In genomic region chr3:84826405-84826804, GRCm38 (mm10) we compare ENCODE assay signal across 14 mouse cellular contexts. TPM values are rescaled to one million over a fixed set of nuclear protein-coding genes. Genes with fewer than 3 reads are reported as not detected.
DNase-seq lines count a peak whose midpoint lies in the region; ATAC-seq and TF ChIP-seq lines count a peak whose summit lies in the region.
"Had no signal": no experiment of that assay in that cellular context is flagged by ENCODE, and none has a peak within 500 bp of the region (broad histone marks: within the 10 kb centered on the region; RNA-seq: fewer than 3 reads in every experiment).

No protein-coding gene starts in this region.

- whole genome bisulfite sequencing in limb, embryonic 14.5 days: 72% methylated on average over 3 of the region's 3 CpGs
- WGBS in limb, embryonic 10.5 days: 93% methylated on average over 3 of the region's 3 CpGs
- WGBS in heart, postnatal 0 days: 18% methylated on average over 3 of the region's 3 CpGs

- TF ChIP-seq EP300 in heart, postnatal 0 days (IDR thresholded peaks at IDR 0.05; ENCODE audit: low read depth): no peak

- TF ChIP-seq POLR2A in limb, embryonic 14.5 days (IDR thresholded peaks at IDR 0.05; ENCODE audit: borderline replicate concordance, extremely low read depth, insufficient read depth, insufficient read length): no peak

- H3K9me3 ChIP-seq in limb, embryonic 14.5 days (ENCODE audit: control insufficient read depth, low read length): no peaks in the 10 kb centered on the region
- no peaks in the 10 kb centered on the region for H3K9me3 ChIP-seq in limb, embryonic 10.5 days (replicated peaks)
- no peaks in the 10 kb centered on the region for H3K9me3 ChIP-seq in heart, postnatal 0 days (replicated peaks; ENCODE audit: control insufficient read depth, low read length)
- H3K9me3 ChIP-seq: forebrain, embryonic 12.5 days; midbrain, embryonic 15.5 days had no signal

- no peaks in the 10 kb centered on the region for H3K4me1 ChIP-seq in limb, embryonic 14.5 days (ENCODE audit: control insufficient read depth, insufficient read depth, low read length)
- no peaks in the 10 kb centered on the region for H3K4me1 ChIP-seq in limb, embryonic 10.5 days
- H3K4me1 ChIP-seq in heart, postnatal 0 days (ENCODE audit: control insufficient read depth, insufficient read depth): peaks cover 9% of the 10 kb centered on the region; the same call in 1 of the 2 replicates
- H3K4me1 ChIP-seq: forebrain, embryonic 12.5 days had no signal

- no peak overlapping the region for H3K4me2 ChIP-seq in limb, embryonic 14.5 days (replicated peaks; ENCODE audit: low read depth, low read length, severe bottlenecking)
- H3K4me2 ChIP-seq in heart, postnatal 0 days (ENCODE audit: low read depth, low read length): peak overlapping the region; percentile 43
- H3K4me2 ChIP-seq: forebrain, embryonic 12.5 days; midbrain, embryonic 15.5 days had no signal

- H3K36me3 ChIP-seq in limb, embryonic 14.5 days (ENCODE audit: control insufficient read depth, insufficient read depth, low read length): no peaks in the 10 kb centered on the region
- H3K36me3 ChIP-seq in limb, embryonic 10.5 days: no peaks in the 10 kb centered on the region
- H3K36me3 ChIP-seq in heart, postnatal 0 days (replicated peaks; ENCODE audit: control insufficient read depth, insufficient read depth, low read length): no peaks in the 10 kb centered on the region
- H3K36me3 ChIP-seq: forebrain, embryonic 12.5 days; midbrain, embryonic 15.5 days had no signal

- H3K27me3 ChIP-seq in limb, embryonic 14.5 days (ENCODE audit: control insufficient read depth, insufficient read depth, low read length): no peaks in the 10 kb centered on the region
- H3K27me3 ChIP-seq in limb, embryonic 10.5 days (ENCODE audit: low read depth, poor library complexity, severe bottlenecking): no peaks in the 10 kb centered on the region
- no peaks in the 10 kb centered on the region for H3K27me3 ChIP-seq in heart, postnatal 0 days (ENCODE audit: control insufficient read depth, insufficient read depth, low read length)
- H3K27me3 ChIP-seq: forebrain, embryonic 12.5 days; midbrain, embryonic 15.5 days had no signal

- no peak overlapping the region for H3K4me3 ChIP-seq in limb, embryonic 14.5 days (replicated peaks; ENCODE audit: low read length)
- H3K4me3 ChIP-seq in limb, embryonic 10.5 days: no peak overlapping the region
- H3K4me3 ChIP-seq in heart, postnatal 0 days (ENCODE audit: low read depth, low read length): 0 out of 2 replicates have a peak overlapping the region, but pooled peaks have one; percentile 8
- H3K4me3 ChIP-seq: forebrain, embryonic 12.5 days; midbrain, embryonic 15.5 days had no signal

- DNase-seq in adrenal gland, adult 2 months: peak; percentile 32
- no peak for DNase-seq in adrenal gland, adult 8-10 months
- peak; percentile 26 for DNase-seq in limb, embryonic 14.5 days (ENCODE audit: low spot score)
- no peak for DNase-seq in limb, embryonic 10.5 days (ENCODE audit: low spot score)
- DNase-seq in heart, postnatal 0 days (ENCODE audit: low spot score): peak; percentile 71
- DNase-seq in yolk sac, embryonic 10.5 days (ENCODE audit: low spot score): no peak
- no peak for DNase-seq in frontal cortex, postnatal 36 days (ENCODE audit: low spot score in 2 of 2)
- DNase-seq: embryo, embryonic 11 days; gastrocnemius, postnatal 36 days; liver had no signal

- no peak overlapping the region for H3K9ac ChIP-seq in limb, embryonic 14.5 days (ENCODE audit: low read depth, low read length, severe bottlenecking)
- H3K9ac ChIP-seq in heart, postnatal 0 days (replicated peaks; ENCODE audit: low read depth, low read length): no peak overlapping the region
- H3K9ac ChIP-seq: forebrain, embryonic 12.5 days; midbrain, embryonic 15.5 days had no signal

- no peak for TF ChIP-seq CTCF in heart, postnatal 0 days (IDR thresholded peaks at IDR 0.05; ENCODE audit: low read depth)

- no peak overlapping the region for H3K27ac ChIP-seq in limb, embryonic 14.5 days (replicated peaks; ENCODE audit: low read depth, low read length)
- no peak overlapping the region for H3K27ac ChIP-seq in limb, embryonic 10.5 days
- H3K27ac ChIP-seq in heart, postnatal 0 days (ENCODE audit: low read depth): peak overlapping the region; percentile 52; the same call in 1 of the 2 replicates
- H3K27ac ChIP-seq: forebrain, embryonic 12.5 days; midbrain, embryonic 15.5 days had no signal

- no peak for ATAC-seq in limb, embryonic 14.5 days (ENCODE audit: low FRiP score, low read depth)
- peak; percentile 76; the same call in 1 of the 2 replicates for ATAC-seq in heart, postnatal 0 days (ENCODE audit: insufficient read depth, low read depth)
- 0 out of 2 replicates have a peak, but pooled peaks have one; percentile 23 for ATAC-seq in monocyte, adult 5-6 weeks (replicated peaks; ENCODE audit: insufficient number of reproducible peaks, low FRiP score, low TSS enrichment, poor library complexity, severe bottlenecking)
- ATAC-seq: intestine, postnatal 0 days; midbrain, embryonic 15.5 days had no signal

RNA-seq across cellular contexts. Expression of gene Fbxw7, which starts 11.3 kb away (rescaled TPM):
- 10 to 100 TPM; 16.6 to 17.0 TPM for total RNA-seq in adrenal gland, adult 2 months (2021)
- polyA plus RNA-seq in adrenal gland, adult 2 months (2012; rRNA removed): 2.3 and 2.7 TPM in 2 replicates
- 10 to 100 TPM; 17.7 to 20.8 (median 20.0) TPM for total RNA-seq in adrenal gland, adult 8-10 months (2022)
- 8.6 and 10.6 TPM in 2 replicates for polyA plus RNA-seq in limb, embryonic 14.5 days (2012; rRNA removed)
- polyA plus RNA-seq in limb, embryonic 14.5 days (2014; fragmentation: Nextera tagmentation; extraction: Ambion mirVana): 11.8 and 13.4 TPM in 2 replicates
- 8.0 and 8.1 TPM in 2 replicates for polyA plus RNA-seq in limb, embryonic 10.5 days (2016; fragmentation: Nextera tagmentation; extraction: Ambion mirVana)
- total RNA-seq in heart, postnatal 0 days (2014; rRNA removed; ENCODE audit: low replicate concordance): 11.8 and 13.8 TPM in 2 replicates
- 19.3 and 21.6 TPM in 2 replicates for polyA plus RNA-seq in heart, postnatal 0 days (2015; fragmentation: Nextera tagmentation; extraction: Ambion mirVana)
- 48.2 to 60.5 TPM (median 53.6 TPM) in 3 replicates for total RNA-seq in monocyte, adult 5-6 weeks (2017)

Comparison
In these comparisons a context has a peak if more than half of its experiments do, and no peak if none do; other contexts are left out.
1. DNase-seq: peak in adrenal gland, adult 2 months (single experiment), limb, embryonic 14.5 days (single experiment) and heart, postnatal 0 days (single experiment); none in adrenal gland, adult 8-10 months (single experiment), limb, embryonic 10.5 days (single experiment), yolk sac, embryonic 10.5 days (single experiment) and frontal cortex, postnatal 36 days (0 of 2).